Mouse (Mus musculus) retina, embryonic 14.5 days (tissue): Measurements from ENCODE around the gene Krtdap.
"Not testable (repeated sequence)": the region's sequence is repeated elsewhere in the genome, so short reads cannot be mapped to it uniquely, and the experiment has no call there.

Experiments
- DNase-seq: peaks from one replicate; pipeline ENCODE4 v3.0.0-alpha.2; 2015; ENCODE audit warnings: low spot score

Gene Krtdap

DNA sequence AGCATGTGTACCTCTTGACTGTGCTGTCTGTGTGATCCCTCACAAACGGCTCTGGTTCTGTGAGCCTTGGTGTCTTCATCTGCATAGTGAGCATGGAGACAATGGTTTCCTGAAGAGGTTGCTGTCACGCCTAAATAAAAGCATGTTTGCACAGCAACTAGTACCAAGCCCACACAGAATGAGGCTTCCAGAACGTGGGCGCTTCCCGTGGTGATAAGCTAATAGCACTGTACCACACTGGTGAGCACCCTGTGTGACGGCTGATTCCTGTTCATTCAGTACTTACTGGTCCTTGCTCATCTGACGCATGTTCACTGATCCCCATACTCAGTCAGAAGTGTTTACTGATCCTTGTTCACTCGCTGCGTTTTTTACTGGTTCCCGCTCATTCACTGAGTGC is 2.4 kb downstream of the Krtdap start:
- no peak for DNase-seq

- DNase-seq, result no peak
These were observed 4.2 kb downstream of the Krtdap start for GRCm38 (mm10) chr7:30791921-30792320.

- no peak for DNase-seq
These were observed 7.2 kb downstream of the Krtdap start for GRCm38 (mm10) chr7:30794921-30795320.

- DNase-seq, result no peak
These were observed 9.1 kb downstream of the Krtdap start for GRCm38 (mm10) chr7:30796790-30797189.

- no peak for DNase-seq
These were observed 13.0 kb downstream of the Krtdap start for GRCm38 (mm10) chr7:30800653-30801052.

- no peak for DNase-seq
These were observed 15.6 kb downstream of the Krtdap start for GRCm38 (mm10) chr7:30803256-30803655.

GRCm38 (mm10) chr7:30804026-30804715 is 16.5 kb downstream of the Krtdap start:
- DNase-seq, result no peak

DNA sequence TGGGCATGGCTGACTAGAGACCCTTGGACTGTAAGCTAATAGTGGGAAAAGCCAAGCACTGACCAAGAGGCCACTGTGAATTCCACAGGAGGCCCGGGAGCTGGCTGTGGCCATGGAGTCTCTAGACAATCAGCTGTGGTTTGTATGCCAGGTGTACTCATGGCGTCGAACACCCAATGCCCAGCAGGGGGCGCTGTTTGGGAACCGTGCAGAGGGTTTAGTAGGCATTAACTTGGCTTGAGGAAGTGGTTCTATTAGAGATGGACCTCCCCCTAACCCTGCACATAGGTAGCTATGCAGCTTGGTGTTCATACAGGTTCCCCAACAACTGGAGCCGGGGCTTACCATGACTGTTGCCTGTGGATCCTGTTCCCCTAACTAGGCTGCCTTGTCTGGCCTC is 18.2 kb downstream of the Krtdap start:
- DNase-seq, result peak; percentile 51

GRCm38 (mm10) chr7:30810319-30810718 is 22.6 kb downstream of the Krtdap start:
- peak; percentile 18 for DNase-seq

- peak; percentile 27 for DNase-seq
These were observed 24.1 kb downstream of the Krtdap start for GRCm38 (mm10) chr7:30811757-30812290.

GRCm38 (mm10) chr7:30812291-30812807 is 24.7 kb downstream of the Krtdap start:
- DNase-seq, result peak; percentile 37

GRCm38 (mm10) chr7:30820131-30820530 is 32.4 kb downstream of the Krtdap start:
- DNase-seq, result no peak

DNA sequence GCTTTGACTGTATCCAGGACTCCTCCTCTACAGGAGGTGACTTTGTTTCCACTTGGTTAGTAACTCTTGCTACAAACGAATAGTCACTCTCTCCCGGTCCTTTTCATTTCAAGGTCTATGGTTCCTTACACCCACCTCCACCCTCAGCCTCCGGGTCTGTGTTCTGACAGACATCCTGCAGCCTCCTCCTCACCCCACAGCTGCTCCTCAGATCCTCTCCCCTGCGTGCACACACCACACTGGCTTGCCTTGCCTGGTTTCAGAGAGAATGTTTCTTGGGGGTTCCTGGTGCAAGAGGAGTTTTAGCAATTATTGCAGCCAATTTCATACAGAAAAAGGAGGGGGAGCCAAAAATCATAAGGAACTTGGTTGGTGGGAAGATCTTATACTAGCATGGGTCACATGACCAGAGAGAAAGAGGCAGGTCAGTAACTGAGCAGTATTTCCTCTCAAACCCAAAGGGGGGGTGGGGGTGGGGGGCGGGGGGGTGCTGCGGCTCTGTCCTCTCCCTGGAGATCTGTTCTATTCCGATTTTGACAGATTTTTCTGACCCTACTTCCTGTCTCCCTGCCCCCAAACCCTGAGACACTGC is 33.3 kb downstream of the Krtdap start:
- no peak for DNase-seq

DNA sequence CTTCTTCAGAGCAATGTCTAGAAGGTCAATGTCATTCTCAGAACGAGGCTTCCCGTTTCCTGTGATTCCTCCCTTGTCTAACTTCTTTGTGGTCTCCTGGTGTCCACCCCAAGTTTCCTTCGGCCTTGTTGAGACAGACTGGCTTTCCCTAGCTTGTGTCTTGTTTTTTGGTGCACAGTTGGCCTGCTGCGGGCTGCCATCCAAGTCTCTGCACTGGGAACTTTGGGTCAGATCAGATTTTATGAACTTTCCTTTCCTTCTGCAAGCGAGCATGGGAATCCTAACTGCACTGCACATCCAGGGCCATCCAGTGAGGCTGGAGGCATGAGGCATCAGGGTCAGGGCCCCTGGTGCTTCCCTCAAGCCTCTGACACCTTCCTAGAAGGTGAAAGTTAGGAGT is 33.8 kb downstream of the Krtdap start:
- DNase-seq, result no peak

- DNase-seq, result no peak
These were observed 36.0 kb downstream of the Krtdap start, which contains the start of gene Ffar2 for GRCm38 (mm10) chr7:30823675-30824074. Gene Ffar2 (minus strand): TSS chr7:30823775.

DNA sequence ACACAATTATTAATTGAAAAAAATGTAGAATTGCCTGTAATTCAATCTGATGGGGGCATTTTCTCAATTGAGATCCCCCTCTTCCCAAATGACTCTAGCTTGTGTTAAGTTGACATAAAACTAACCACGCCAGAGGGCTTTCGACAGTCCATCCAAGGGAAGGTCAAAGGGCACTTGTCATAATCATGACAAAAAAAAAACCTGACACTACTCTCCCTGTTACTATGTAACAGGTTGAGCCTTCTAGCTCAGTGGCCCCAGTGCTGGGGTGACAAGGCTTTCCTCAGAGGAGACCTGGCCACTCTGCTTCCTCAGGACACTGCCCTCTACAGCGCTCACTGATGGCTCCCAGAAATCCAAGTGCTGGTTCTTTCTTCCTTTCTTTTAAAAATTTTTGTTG is 36.6 kb downstream of the Krtdap start:
- DNase-seq, result no peak

GRCm38 (mm10) chr7:30826660-30827059 is 39.0 kb downstream of the Krtdap start:
- no peak for DNase-seq

- not testable (repeated sequence) for DNase-seq
These were observed 41.2 kb downstream of the Krtdap start for GRCm38 (mm10) chr7:30828871-30829270.

DNA sequence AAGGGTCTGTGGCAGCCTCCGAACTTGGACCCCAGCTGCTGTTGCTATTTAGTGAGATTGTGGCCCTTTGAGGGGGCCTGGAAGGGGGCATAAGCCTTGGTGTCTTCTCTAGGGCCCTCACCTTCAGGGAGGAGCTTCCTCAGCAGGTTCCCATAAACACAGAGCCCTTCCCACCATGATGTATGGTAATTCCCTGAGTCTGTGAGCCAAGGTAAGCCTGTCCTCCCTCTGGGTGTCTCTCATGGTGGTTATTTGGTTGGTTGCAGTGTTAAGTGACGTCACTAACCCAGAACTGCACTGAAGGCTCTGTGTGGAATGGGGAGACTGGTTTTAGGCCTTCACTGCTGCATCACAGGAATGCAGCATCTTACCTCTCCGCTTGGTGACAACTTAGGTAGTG is 41.7 kb downstream of the Krtdap start:
- no peak for DNase-seq

DNA sequence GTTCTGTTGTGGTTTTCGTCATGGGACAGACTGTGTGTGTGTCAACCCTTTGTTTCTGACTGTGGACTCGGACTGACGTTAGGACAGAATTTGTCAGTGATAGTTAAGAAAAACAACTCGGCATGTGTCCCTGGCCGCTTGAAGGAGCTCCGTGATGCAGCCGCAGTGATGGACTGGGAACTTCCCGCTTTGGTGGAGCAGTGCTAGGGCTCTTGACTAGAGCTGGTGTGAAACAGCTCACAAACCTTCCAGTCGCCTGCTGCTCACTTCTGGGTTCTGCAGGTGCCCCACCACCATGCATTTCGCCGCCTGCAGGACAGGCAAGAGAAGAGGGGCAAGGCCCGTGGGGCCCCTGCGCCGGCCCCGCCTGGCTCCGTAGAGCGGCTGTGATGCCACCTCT is 44.6 kb downstream of the Krtdap start:
- no peak for DNase-seq

DNA sequence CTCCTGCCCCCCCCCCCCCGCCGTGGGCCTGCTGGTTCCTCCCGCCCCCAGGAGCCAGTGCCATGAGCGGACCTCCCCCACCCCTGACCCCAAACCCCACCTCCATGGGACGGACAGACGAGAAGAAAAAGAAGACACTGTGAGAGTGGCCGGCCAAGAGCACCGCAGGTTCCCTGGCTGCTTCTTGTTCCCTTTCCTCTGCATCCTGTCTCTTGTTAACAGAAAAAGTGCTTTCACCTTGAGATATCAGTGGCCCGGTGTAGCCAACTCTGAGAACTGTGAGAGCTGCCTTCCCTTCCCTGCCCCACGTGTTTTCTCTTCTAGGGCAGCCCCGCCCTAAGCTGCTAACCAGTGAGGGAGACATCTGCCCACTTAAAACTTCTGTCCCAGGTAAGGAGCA is 45.0 kb downstream of the Krtdap start:
- not testable (repeated sequence) for DNase-seq

- no peak for DNase-seq
These were observed 49.6 kb downstream of the Krtdap start for GRCm38 (mm10) chr7:30837277-30837676.

GRCm38 (mm10) chr7:30840306-30840705 is 52.6 kb downstream of the Krtdap start:
- no peak for DNase-seq
